Mouse (Mus musculus) lung, embryonic 15.5 days (tissue): ENCODE results near the gene Slc7a7. TPM values are rescaled to one million over a fixed set of nuclear protein-coding genes. Genes with fewer than 3 reads are reported as not detected.

ENCODE experiments used
- ATAC-seq: fragments of 200-750 bp; cut with Nextera tagmentation; 2 replicates; pipeline ENCODE4 v1.8.0; 2017; ENCODE audit warnings: moderate number of reproducible peaks, borderline replicate concordance; ENCODE audit not compliant: low FRiP score, low TSS enrichment; ENCODE audit errors: extremely low read depth
- H3K27ac ChIP-seq: fragments of 300-500 bp; sonication (generic); 2 replicates; pipeline ENCODE4 v1.5.1; 2015; ENCODE audit warnings: moderate library complexity, mild to moderate bottlenecking, inconsistent platforms
- H3K27me3 ChIP-seq: fragments of 300-500 bp; sonication (generic); 2 replicates; pipeline ENCODE4 v1.6.1; 2015; ENCODE audit warnings: inconsistent platforms
- H3K36me3 ChIP-seq: fragments of 300-500 bp; sonication (generic); 2 replicates; pipeline ENCODE4 v1.6.1; 2015; ENCODE audit warnings: inconsistent platforms
- H3K4me1 ChIP-seq: fragments of 300-500 bp; sonication (generic); 2 replicates; pipeline ENCODE4 v1.6.1; 2015; ENCODE audit warnings: inconsistent platforms
- H3K4me2 ChIP-seq: fragments of 300-500 bp; sonication (generic); 2 replicates; pipeline ENCODE4 v1.6.1; 2015; ENCODE audit warnings: inconsistent platforms, mild to moderate bottlenecking, moderate library complexity
- H3K4me3 ChIP-seq: fragments of 300-500 bp; sonication (generic); 2 replicates; pipeline ENCODE4 v1.5.1; 2015; ENCODE audit warnings: mild to moderate bottlenecking, inconsistent platforms
- H3K9ac ChIP-seq: fragments of 300-500 bp; sonication (generic); 2 replicates; pipeline ENCODE4 v1.6.1; 2015; ENCODE audit warnings: inconsistent platforms
- H3K9me3 ChIP-seq: fragments of 300-500 bp; sonication (generic); 2 replicates; pipeline ENCODE4 v1.6.1; 2016; ENCODE audit warnings: inconsistent platforms
- WGBS: fragments of 180-500 bp; shearing (Covaris S2); methylation state at CpG from one replicate; pipeline ENCODE4 v1.1.7; 2015; 5-methylcytosine and 5-hydroxymethylcytosine counted together
- polyA plus RNA-seq: library from polyadenylated mRNA; unstranded; fragments of >200 nt; fragmentation: Nextera tagmentation; extraction: Ambion mirVana; gene quantifications from 2 replicates; pipeline ENCODE4 v1.2.1, GENCODE M21; 2015

Gene Slc7a7
- polyA plus RNA-seq, 1 experiment from 2014 or later: 11.9 TPM

GRCm38 (mm10) chr14:54382641-54383040 lies 34.9 kb downstream of the Slc7a7 start:
- no peaks in the 10 kb centered on the region for H3K36me3 ChIP-seq
- no peak overlapping the region for H3K4me2 ChIP-seq
- no peak overlapping the region for H3K27ac ChIP-seq
- no peaks in the 10 kb centered on the region for H3K9me3 ChIP-seq
- 0 out of 2 replicates have a peak, but pooled peaks cover 4% of the 10 kb centered on the region for H3K4me1 ChIP-seq
- 81% methylated on average over 9 of the region's 9 CpGs for WGBS
- ATAC-seq: no peak
- H3K27me3 ChIP-seq: no peaks in the 10 kb centered on the region
- no peak overlapping the region for H3K4me3 ChIP-seq
- no peak overlapping the region for H3K9ac ChIP-seq

DNA sequence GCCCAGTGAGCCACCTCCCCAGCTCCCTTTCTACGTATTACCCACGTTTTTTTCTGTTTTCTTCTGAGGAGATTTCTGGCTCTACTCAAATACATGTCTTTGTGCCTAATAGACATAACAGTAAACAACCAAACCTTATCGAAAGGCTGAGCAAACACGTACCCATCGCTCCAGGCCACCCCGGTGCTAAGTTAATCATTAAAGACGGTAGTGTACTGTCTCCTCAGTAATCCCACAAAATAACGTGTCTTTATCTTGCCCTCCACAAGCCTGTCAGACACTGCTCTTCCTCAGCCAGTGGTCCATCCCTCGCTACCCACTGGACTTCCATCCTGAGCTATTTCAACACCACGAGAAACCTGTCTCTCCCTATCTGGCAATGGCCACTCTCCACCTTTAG lies 35.8 kb downstream of the Slc7a7 start:
- no peaks in the 10 kb centered on the region for H3K27me3 ChIP-seq
- H3K27ac ChIP-seq: no peak overlapping the region
- 0 out of 2 replicates have a peak, but pooled peaks cover 4% of the 10 kb centered on the region for H3K4me1 ChIP-seq
- WGBS: 58% methylated on average over 10 of the region's 10 CpGs
- no peak for ATAC-seq
- no peak overlapping the region for H3K9ac ChIP-seq
- H3K4me2 ChIP-seq: no peak overlapping the region
- H3K4me3 ChIP-seq: no peak overlapping the region
- H3K9me3 ChIP-seq: no peaks in the 10 kb centered on the region
- H3K36me3 ChIP-seq: no peaks in the 10 kb centered on the region

- Histone ChIP-seq H3K9me3 (no peaks in the 10 kb centered on the region), H3K27me3 (no peaks in the 10 kb centered on the region), H3K4me2 (no peak overlapping the region), H3K4me3 (no peak overlapping the region), H3K36me3 (no peaks in the 10 kb centered on the region), H3K9ac (no peak overlapping the region), H3K4me1 (0 out of 2 replicates have a peak, but pooled peaks cover 4% of the 10 kb centered on the region), H3K27ac (no peak overlapping the region)
- ATAC-seq: no peak
- 80% methylated on average over 4 of the region's 4 CpGs for WGBS
These were observed 37.0 kb downstream of the Slc7a7 start for GRCm38 (mm10) chr14:54380616-54381015.

DNA sequence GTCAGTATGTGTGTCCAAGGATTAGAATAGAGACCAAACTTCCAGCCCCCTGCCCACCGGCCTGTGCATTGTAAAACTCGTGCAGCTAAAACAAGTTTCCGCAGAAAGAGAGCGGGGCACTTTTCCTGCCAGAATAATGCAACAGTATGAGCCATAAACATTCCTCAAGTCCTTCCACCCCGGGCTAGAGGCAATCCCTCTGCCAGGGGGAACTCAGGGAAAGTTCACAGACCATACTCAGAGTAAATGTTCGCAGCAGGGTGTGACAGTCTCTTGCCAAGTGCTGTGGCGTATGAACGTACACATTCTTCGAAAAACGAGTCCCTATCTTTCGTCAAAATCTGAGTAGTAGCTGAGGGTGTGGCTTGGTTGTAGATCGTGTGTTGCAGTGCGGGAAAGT lies 38.0 kb downstream of the Slc7a7 start:
- no peak for ATAC-seq
- Histone ChIP-seq H3K36me3 (no peaks in the 10 kb centered on the region), H3K4me2 (no peak overlapping the region), H3K9ac (no peak overlapping the region), H3K27me3 (no peaks in the 10 kb centered on the region), H3K9me3 (no peaks in the 10 kb centered on the region), H3K4me3 (no peak overlapping the region), H3K27ac (no peak overlapping the region), H3K4me1 (0 out of 2 replicates have a peak, but pooled peaks cover 4% of the 10 kb centered on the region)
- 58% methylated on average over 13 of the region's 13 CpGs for WGBS

- Histone ChIP-seq H3K36me3 (0 out of 2 replicates have a peak, but pooled peaks cover 4% of the 10 kb centered on the region), H3K27me3 (no peaks in the 10 kb centered on the region), H3K9ac (no peak overlapping the region), H3K27ac (no peak overlapping the region), H3K4me3 (no peak overlapping the region), H3K4me2 (no peak overlapping the region), H3K9me3 (no peaks in the 10 kb centered on the region), H3K4me1 (0 out of 2 replicates have a peak, but pooled peaks cover 2% of the 10 kb centered on the region)
- 80% methylated on average over 6 of the region's 6 CpGs for WGBS
- ATAC-seq: no peak
These were observed 40.4 kb downstream of the Slc7a7 start for GRCm38 (mm10) chr14:54377166-54377565.

GRCm38 (mm10) chr14:54375916-54376315 lies 41.7 kb downstream of the Slc7a7 start:
- no peaks in the 10 kb centered on the region for H3K9me3 ChIP-seq
- H3K9ac ChIP-seq: no peak overlapping the region
- WGBS: 69% methylated on average over 3 of the region's 3 CpGs
- no peaks in the 10 kb centered on the region for H3K4me1 ChIP-seq
- ATAC-seq: no peak
- H3K4me3 ChIP-seq: no peak overlapping the region
- peaks cover 11% of the 10 kb centered on the region for H3K36me3 ChIP-seq
- no peak overlapping the region for H3K27ac ChIP-seq
- H3K27me3 ChIP-seq: no peaks in the 10 kb centered on the region
- no peak overlapping the region for H3K4me2 ChIP-seq

- Histone ChIP-seq H3K4me1 (no peaks in the 10 kb centered on the region), H3K36me3 (peaks cover 40% of the 10 kb centered on the region), H3K9ac (no peak overlapping the region), H3K27ac (no peak overlapping the region), H3K4me3 (no peak overlapping the region), H3K27me3 (no peaks in the 10 kb centered on the region), H3K4me2 (no peak overlapping the region), H3K9me3 (no peaks in the 10 kb centered on the region)
- no peak for ATAC-seq
- 94% methylated on average over 9 of the region's 9 CpGs for whole genome bisulfite sequencing
These were observed 44.7 kb downstream of the Slc7a7 start for GRCm38 (mm10) chr14:54372923-54373322.

DNA sequence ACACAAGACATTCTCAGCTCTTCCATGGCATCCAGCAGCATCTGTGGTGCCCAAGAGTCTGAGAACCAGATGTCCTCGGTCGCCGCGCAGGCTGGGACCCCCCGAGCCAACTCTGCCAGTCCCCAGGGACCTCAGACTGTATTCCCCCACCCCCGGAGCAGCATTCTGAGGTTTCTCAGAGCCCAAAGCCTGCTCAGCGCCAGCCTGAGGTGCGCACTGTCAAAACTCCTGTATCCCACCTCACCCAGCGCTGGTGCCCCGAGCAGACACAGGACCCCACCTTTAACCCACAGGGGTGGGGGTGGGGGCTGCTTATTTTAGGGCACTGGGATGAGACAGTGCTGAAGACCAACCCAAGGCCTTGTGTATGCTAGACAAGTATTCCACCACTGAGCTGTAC lies 46.1 kb downstream of the Slc7a7 start:
- Histone ChIP-seq H3K9ac (no peak overlapping the region), H3K9me3 (no peaks in the 10 kb centered on the region), H3K4me1 (no peaks in the 10 kb centered on the region), H3K36me3 (peaks cover 55% of the 10 kb centered on the region), H3K4me2 (no peak overlapping the region), H3K27ac (no peak overlapping the region), H3K27me3 (no peaks in the 10 kb centered on the region), H3K4me3 (no peak overlapping the region)
- 95% methylated on average over 10 of the region's 10 CpGs for WGBS
- no peak for ATAC-seq

DNA sequence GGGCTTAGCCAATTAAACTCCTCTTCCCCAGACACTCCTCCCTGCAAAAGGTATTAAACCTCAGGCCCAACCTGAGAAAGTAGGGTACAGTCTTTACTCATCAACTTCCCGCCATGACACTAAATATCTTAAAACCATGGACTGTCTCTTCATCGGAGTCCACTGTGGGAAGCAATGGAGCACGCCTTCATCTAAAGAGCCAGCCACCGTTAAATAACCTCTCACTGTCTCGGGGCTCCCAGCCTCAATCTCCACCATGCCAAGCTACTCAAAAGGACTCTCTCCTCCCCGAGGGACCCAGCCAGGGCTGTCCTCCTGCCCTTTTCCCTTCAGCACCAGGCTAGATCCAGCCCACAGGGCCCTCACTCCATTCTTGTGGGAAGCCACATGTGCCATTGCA lies 47.0 kb downstream of the Slc7a7 start:
- H3K9ac ChIP-seq: no peak overlapping the region
- no peak for ATAC-seq
- H3K4me3 ChIP-seq: no peak overlapping the region
- H3K4me1 ChIP-seq: no peaks in the 10 kb centered on the region
- H3K27me3 ChIP-seq: no peaks in the 10 kb centered on the region
- H3K9me3 ChIP-seq: no peaks in the 10 kb centered on the region
- 95% methylated on average over 6 of the region's 6 CpGs for WGBS
- peaks cover 56% of the 10 kb centered on the region for H3K36me3 ChIP-seq
- no peak overlapping the region for H3K4me2 ChIP-seq
- H3K27ac ChIP-seq: no peak overlapping the region

DNA sequence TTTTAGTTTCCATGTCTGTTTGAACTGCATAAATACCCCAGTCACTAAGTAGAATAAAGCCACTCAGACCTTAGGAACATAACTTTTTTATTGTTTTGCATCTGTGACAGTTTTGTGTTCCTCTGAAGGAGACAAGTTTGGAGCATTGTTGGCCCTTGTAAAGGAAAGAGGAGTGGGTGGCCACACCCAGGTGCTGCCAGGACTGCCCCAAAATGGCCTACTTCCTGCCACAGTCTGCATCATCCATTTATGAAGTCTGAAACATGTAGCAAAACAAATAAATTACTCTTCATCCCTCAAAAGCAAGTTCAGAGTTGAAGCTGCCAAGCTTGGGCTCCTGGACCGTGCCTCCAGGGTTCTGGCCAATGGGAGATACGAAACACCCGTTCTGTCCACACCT lies 48.2 kb downstream of the Slc7a7 start:
- WGBS: 94% methylated on average over 3 of the region's 3 CpGs
- H3K27me3 ChIP-seq: no peaks in the 10 kb centered on the region
- no peak overlapping the region for H3K9ac ChIP-seq
- H3K4me3 ChIP-seq: no peak overlapping the region
- H3K36me3 ChIP-seq: peaks cover 65% of the 10 kb centered on the region
- H3K9me3 ChIP-seq: no peaks in the 10 kb centered on the region
- no peak overlapping the region for H3K4me2 ChIP-seq
- no peak overlapping the region for H3K27ac ChIP-seq
- no peak for ATAC-seq
- no peaks in the 10 kb centered on the region for H3K4me1 ChIP-seq

- no peak overlapping the region for H3K4me3 ChIP-seq
- no peaks in the 10 kb centered on the region for H3K27me3 ChIP-seq
- no peaks in the 10 kb centered on the region for H3K9me3 ChIP-seq
- ATAC-seq: no peak
- no peak overlapping the region for H3K27ac ChIP-seq
- peaks cover 78% of the 10 kb centered on the region for H3K36me3 ChIP-seq
- WGBS: 78% methylated on average over 18 of the region's 18 CpGs
- H3K4me2 ChIP-seq: no peak overlapping the region
- no peak overlapping the region for H3K9ac ChIP-seq
- peaks cover 5% of the 10 kb centered on the region for H3K4me1 ChIP-seq
These were observed 50.0 kb downstream of the Slc7a7 start for GRCm38 (mm10) chr14:54367429-54368060.

DNA sequence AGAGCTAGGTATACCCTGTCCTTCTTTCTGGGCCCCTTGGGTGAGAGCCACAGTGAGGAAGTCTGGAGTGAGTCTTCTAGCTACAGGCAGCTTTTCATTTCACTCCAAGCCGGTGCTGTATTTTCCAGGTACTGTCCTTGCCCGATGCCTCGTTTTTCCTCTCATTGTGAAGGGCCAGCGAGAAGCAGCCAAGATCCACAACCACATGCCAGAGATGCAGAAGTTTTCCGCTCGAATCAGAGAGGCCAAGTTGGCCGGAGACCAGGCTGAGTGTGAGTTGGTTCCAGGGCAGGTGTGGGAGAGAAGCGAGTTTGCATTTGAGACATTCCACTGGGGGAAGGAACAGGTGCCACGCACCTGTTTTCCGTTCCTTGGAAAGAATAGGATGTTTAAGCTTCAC lies 51.0 kb downstream of the Slc7a7 start:
- Histone ChIP-seq H3K4me3 (no peak overlapping the region), H3K4me1 (peaks cover 14% of the 10 kb centered on the region), H3K36me3 (peaks cover 71% of the 10 kb centered on the region), H3K27me3 (no peaks in the 10 kb centered on the region), H3K4me2 (no peak overlapping the region), H3K9ac (no peak overlapping the region), H3K27ac (no peak overlapping the region), H3K9me3 (no peaks in the 10 kb centered on the region)
- WGBS: 87% methylated on average over 10 of the region's 10 CpGs
- no peak for ATAC-seq
